Mouse (Mus musculus) myocyte (in vitro differentiated cells): ENCODE measurements around the gene Zbtb9. TPM values are rescaled to one million over a fixed set of nuclear protein-coding genes. Genes with fewer than 3 reads are reported as not detected.
"Not testable (repeated sequence)": the region's sequence is repeated elsewhere in the genome, so short reads cannot be mapped to it uniquely, and the experiment has no call there.

ENCODE experiments used
- H3K27me3 ChIP-seq: one replicate; pipeline ENCODE4 v1.6.1; 2011; ENCODE audit not compliant: control insufficient read depth, insufficient read depth, insufficient read length
- H3K36me3 ChIP-seq: one replicate; pipeline ENCODE4 v1.6.1; 2011; ENCODE audit not compliant: control insufficient read depth, insufficient read depth
- H3K4me2 ChIP-seq: one replicate; pipeline ENCODE4 v1.6.1; 2011; ENCODE audit warnings: low read depth, control low read depth
- H3K4me3 ChIP-seq: one replicate; pipeline ENCODE4 v1.5.1; 2011; ENCODE audit warnings: mild to moderate bottlenecking, control low read depth, moderate library complexity
- H3K79me2 ChIP-seq: one replicate; pipeline ENCODE4 v1.6.1; 2011; ENCODE audit not compliant: control insufficient read depth, insufficient read depth
- H3ac ChIP-seq: one replicate; pipeline ENCODE4 v1.6.1; 2011; ENCODE audit not compliant: control insufficient read depth, insufficient read length
- CEBPB ChIP-seq: IDR thresholded peaks from 2 replicates; pipeline ENCODE4 v1.6.1; 2011; ENCODE audit warnings: mild to moderate bottlenecking, moderate library complexity; ENCODE audit not compliant: poor library complexity, insufficient read depth, severe bottlenecking
- E2F4 ChIP-seq: IDR thresholded peaks from one replicate; pipeline ENCODE4 v1.6.1; 2011; ENCODE audit warnings: mild to moderate bottlenecking, control low read depth, moderate library complexity; ENCODE audit not compliant: insufficient read depth
- MAX ChIP-seq: IDR thresholded peaks from one replicate; pipeline ENCODE4 v1.6.1; 2011; ENCODE audit warnings: low read depth, mild to moderate bottlenecking, control low read depth
- MYOD1 ChIP-seq, 3 experiments: IDR thresholded peaks; one replicate each; pipeline ENCODE4 v1.6.1; 2011; ENCODE audit warnings: control low read depth in 2 of 3, low read depth in 2 of 3, mild to moderate bottlenecking in 2 of 3, moderate library complexity in 1 of 3; ENCODE audit not compliant: insufficient read length in 2 of 3, control insufficient read depth in 1 of 3
- MYOG ChIP-seq, 3 experiments: IDR thresholded peaks; one replicate each; pipeline ENCODE4 v1.6.1; 2011; ENCODE audit warnings: control low read depth in 2 of 3, low read depth in 2 of 3, mild to moderate bottlenecking in 2 of 3; ENCODE audit not compliant: insufficient read length in 2 of 3, control insufficient read depth in 1 of 3, insufficient read depth in 1 of 3
- POLR2A ChIP-seq: IDR thresholded peaks from one replicate; pipeline ENCODE4 v1.6.1; 2011; ENCODE audit warnings: low read depth, mild to moderate bottlenecking, control low read depth, moderate library complexity; ENCODE audit not compliant: insufficient read length
- POLR2AphosphoS2 ChIP-seq: IDR thresholded peaks from one replicate; pipeline ENCODE4 v1.6.1; 2011; ENCODE audit warnings: low read depth, control low read depth; ENCODE audit not compliant: insufficient read length
- REST ChIP-seq: IDR thresholded peaks from one replicate; pipeline ENCODE4 v1.6.1; 2011; ENCODE audit warnings: mild to moderate bottlenecking, control low read depth, moderate library complexity; ENCODE audit not compliant: insufficient read depth, insufficient read length
- SRF ChIP-seq: IDR thresholded peaks from one replicate; pipeline ENCODE4 v1.6.1; 2011; ENCODE audit warnings: low read depth; ENCODE audit not compliant: control insufficient read depth, insufficient read length
- TCF12 ChIP-seq: IDR thresholded peaks from one replicate; pipeline ENCODE4 v1.6.1; 2011; ENCODE audit warnings: mild to moderate bottlenecking, control low read depth; ENCODE audit not compliant: poor library complexity, insufficient read depth, severe bottlenecking
- TCF3 ChIP-seq: IDR thresholded peaks from one replicate; pipeline ENCODE4 v1.6.1; 2011; ENCODE audit warnings: low read depth, control low read depth; ENCODE audit not compliant: insufficient read length
- USF1 ChIP-seq: IDR thresholded peaks from one replicate; pipeline ENCODE4 v1.6.1; 2011; ENCODE audit warnings: low read depth, mild to moderate bottlenecking, control low read depth, moderate library complexity
- polyA plus RNA-seq: library from polyadenylated mRNA; unstranded; fragments of >200 nt; fragmentation: generic; extraction: Trizol; gene quantifications from one replicate; pipeline ENCODE4 v1.2.1, GENCODE M21; 2012; ENCODE audit warnings: missing spikeins

Gene Zbtb9
- polyA plus RNA-seq, 1 experiment: 8.8 TPM

GRCm38 (mm10) chr17:26971247-26971905 lies 1.6 kb upstream of the Zbtb9 start:
- H3K4me2 ChIP-seq: no peak overlapping the region
- H3K4me3 ChIP-seq: peak overlapping the region; percentile 84
- peaks cover 10% of the 10 kb centered on the region for H3K36me3 ChIP-seq
- peaks cover 23% of the 10 kb centered on the region for H3K79me2 ChIP-seq
- no peaks in the 10 kb centered on the region for H3K27me3 ChIP-seq
- TF ChIP-seq POLR2AphosphoS2 (peak; percentile 53), REST (no peak), MYOD1 (IDR thresholded peaks at IDR 0.05; ENCODE audit: control insufficient read depth in 1 of 3, insufficient read length in 2 of 3, low read depth in 2 of 3) (no peak), USF1 (no peak), E2F4 (no peak)
- no peak overlapping the region for H3ac ChIP-seq

GRCm38 (mm10) chr17:26972107-26972506 lies 860 bp upstream of the Zbtb9 start:
- H3K36me3 ChIP-seq: peaks cover 12% of the 10 kb centered on the region
- peaks cover 23% of the 10 kb centered on the region for H3K79me2 ChIP-seq
- no peaks in the 10 kb centered on the region for H3K27me3 ChIP-seq
- H3K4me2 ChIP-seq: peak overlapping the region; percentile 92
- no peak for TF ChIP-seq MYOD1 (IDR thresholded peaks at IDR 0.05; ENCODE audit: control insufficient read depth in 1 of 3, insufficient read length in 2 of 3, low read depth in 2 of 3)
- TF ChIP-seq POLR2AphosphoS2: no peak
- TF ChIP-seq USF1: no peak
- TF ChIP-seq E2F4: no peak
- H3K4me3 ChIP-seq: peak overlapping the region; percentile 84
- peak overlapping the region; percentile 55 for H3ac ChIP-seq

DNA sequence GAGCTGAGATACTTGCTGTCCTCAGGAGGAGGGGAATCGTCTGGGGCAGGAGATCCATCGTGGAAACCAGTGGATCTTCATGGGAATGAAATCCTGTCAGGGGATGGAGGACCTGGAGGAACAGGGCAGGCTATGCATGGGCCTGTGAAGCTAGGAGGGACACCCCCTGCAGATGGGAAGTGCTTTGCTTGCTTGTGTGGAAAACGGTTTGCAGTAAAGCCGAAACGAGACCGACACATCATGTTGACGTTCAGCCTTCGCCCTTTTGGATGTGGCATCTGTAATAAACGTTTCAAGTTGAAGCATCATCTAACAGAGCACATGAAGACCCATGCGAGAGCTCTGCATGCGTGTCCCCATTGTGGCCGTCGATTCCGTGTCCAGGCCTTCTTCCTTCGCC lies 1.6 kb downstream of the Zbtb9 start:
- no peak for TF ChIP-seq MYOG (IDR thresholded peaks at IDR 0.05; ENCODE audit: control insufficient read depth in 1 of 3, insufficient read depth in 1 of 3, insufficient read length in 2 of 3, low read depth in 2 of 3)
- H3K27me3 ChIP-seq: no peaks in the 10 kb centered on the region
- H3K36me3 ChIP-seq: peaks cover 20% of the 10 kb centered on the region
- H3K79me2 ChIP-seq: peaks cover 23% of the 10 kb centered on the region
- H3K4me2 ChIP-seq: peak overlapping the region; percentile 93
- H3ac ChIP-seq: no peak overlapping the region
- peak overlapping the region; percentile 84 for H3K4me3 ChIP-seq

- TF ChIP-seq SRF: no peak
- no peak for TF ChIP-seq TCF12
- TF ChIP-seq TCF3: no peak
- TF ChIP-seq REST: no peak
- no peak for TF ChIP-seq MYOG (IDR thresholded peaks at IDR 0.05; ENCODE audit: control insufficient read depth in 1 of 3, insufficient read depth in 1 of 3, insufficient read length in 2 of 3, low read depth in 2 of 3)
- TF ChIP-seq CEBPB: no peak
- no peak for TF ChIP-seq USF1
- Histone ChIP-seq H3K27me3 (no peaks in the 10 kb centered on the region), H3K4me3 (no peak overlapping the region), H3K36me3 (peaks cover 21% of the 10 kb centered on the region), H3K79me2 (peaks cover 23% of the 10 kb centered on the region), H3K4me2 (no peak overlapping the region), H3ac (no peak overlapping the region)
Observed at GRCm38 (mm10) chr17:26975415-26975814, 2.4 kb downstream of the Zbtb9 start.

DNA sequence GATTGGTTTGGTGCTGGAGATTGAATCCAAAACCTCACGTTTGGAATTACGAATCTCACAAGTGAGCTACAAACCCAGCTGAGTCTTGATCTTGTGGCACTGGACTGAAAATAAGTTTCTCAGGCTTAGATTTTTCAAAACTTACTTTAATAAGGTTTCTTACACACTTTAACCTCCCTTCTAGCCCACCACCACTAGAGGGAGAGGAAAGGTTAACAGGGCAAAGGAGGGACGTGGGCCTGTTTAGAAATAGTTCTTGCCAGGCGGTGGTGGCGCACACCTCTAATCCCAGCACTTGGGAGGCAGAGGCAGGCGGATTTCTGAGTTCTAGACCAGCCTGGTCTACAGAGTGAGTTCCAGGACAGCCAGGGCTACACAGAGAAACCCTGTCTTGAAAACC lies 4.4 kb downstream of the Zbtb9 start:
- Histone ChIP-seq H3K36me3 (peaks cover 21% of the 10 kb centered on the region), H3K79me2 (peaks cover 23% of the 10 kb centered on the region)
- not testable (repeated sequence) for H3K27me3 ChIP-seq, H3K4me2 ChIP-seq, H3K4me3 ChIP-seq, H3ac ChIP-seq

GRCm38 (mm10) chr17:26979426-26979825 lies 6.5 kb downstream of the Zbtb9 start:
- Histone ChIP-seq H3K27me3 (no peaks in the 10 kb centered on the region), H3K79me2 (peaks cover 10% of the 10 kb centered on the region), H3K4me3 (no peak overlapping the region), H3K4me2 (no peak overlapping the region), H3K36me3 (peaks cover 21% of the 10 kb centered on the region), H3ac (no peak overlapping the region)
- no peak for TF ChIP-seq E2F4
- TF ChIP-seq MAX: no peak
- no peak for TF ChIP-seq TCF3
- no peak for TF ChIP-seq SRF
- TF ChIP-seq USF1: no peak
- TF ChIP-seq MYOD1 (IDR thresholded peaks at IDR 0.05; ENCODE audit: control insufficient read depth in 1 of 3, insufficient read length in 2 of 3, low read depth in 2 of 3): no peak
- TF ChIP-seq MYOG (IDR thresholded peaks at IDR 0.05; ENCODE audit: control insufficient read depth in 1 of 3, insufficient read depth in 1 of 3, insufficient read length in 2 of 3, low read depth in 2 of 3): no peak
- no peak for TF ChIP-seq REST
- TF ChIP-seq CEBPB: no peak
- no peak for TF ChIP-seq POLR2AphosphoS2
- TF ChIP-seq POLR2A: no peak
- TF ChIP-seq TCF12: no peak
